Mouse (Mus musculus): ENCODE data around the gene Hk1.
A peak's percentile ranks its signal among the peaks of the same experiment; 100 is the strongest.

The Hk1 gene

DNA sequence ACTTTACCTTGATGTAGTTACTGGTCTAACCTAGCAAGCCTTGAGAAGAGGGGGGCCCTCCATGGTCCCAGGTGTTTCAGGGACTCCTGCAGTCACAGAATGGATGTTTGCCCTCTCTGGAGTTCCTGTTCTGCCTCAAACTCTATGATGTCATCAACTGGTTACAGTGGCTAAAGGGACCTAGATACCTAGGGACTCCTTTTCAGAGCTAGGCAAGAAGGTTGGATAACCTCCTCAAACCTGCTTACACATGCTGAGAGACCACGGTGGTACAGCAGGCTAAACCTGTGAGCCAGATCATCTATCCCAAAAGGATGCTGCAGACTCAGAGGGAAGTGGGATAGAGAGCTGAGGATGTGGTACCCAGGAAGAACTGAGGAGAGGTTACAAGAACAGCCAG lies at the start of gene Hk1:
Gene Hk1, minus strand, starts transcription at position 101 of the 400 bp plus-strand sequence.
- no peak for DNase-seq

DNA sequence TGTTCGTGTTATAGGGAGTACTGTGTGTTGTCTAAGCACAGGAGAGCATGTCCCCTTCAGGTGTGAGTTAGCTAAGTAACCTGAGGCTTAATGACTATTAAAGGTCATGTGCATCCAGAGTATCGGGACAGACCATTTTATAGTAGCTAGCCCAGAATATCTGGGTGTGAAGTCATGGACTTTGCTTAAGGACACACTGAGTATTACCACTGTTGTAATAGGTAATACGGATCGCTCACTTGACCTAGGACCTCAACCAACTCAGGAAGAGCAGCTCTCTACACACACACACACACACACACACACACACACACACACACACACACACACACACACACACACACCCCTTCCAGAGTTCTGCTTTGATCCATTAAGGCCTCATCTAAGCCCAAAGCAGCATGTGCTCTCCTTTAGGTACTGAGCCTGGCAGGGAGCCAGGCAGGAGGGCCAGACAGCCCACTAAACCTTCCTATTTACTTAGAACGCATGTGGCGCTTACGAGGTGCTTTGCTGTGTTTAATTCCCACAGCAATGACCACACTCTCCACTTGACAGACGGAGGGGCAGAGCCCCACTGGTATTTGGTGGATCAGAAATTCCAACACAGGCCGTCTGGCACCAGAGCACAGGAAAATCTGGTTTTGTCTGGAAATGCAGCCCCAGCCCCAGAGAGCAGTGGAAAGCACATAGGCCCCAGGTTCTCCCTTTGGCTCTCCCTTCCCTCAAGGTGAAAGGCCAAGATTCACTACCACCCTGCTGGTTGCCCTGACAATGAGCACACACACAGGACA lies 45.6 kb upstream of the Hk1 start:
- DNase-seq, result peak in 1 of 2 experiments; percentile 62

DNA sequence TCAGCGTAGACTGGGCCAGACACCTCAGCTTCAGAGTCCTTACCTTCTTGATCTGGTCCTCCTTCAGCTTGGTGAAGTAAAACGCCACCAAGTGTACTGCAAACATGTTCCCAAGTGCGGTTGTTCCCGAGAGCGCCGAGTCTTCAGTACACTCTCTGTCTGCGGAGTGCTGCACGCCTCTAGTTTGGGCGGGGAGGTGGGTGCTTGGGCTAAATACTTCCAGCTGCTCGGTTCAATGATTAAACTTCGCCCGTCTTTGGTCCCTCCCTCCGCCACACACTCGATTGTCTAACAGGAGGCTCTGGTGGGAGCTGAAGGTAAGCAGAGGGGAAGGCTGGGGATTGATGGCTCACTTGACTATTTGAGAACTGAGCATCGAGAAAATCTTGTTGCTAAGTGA lies 42.5 kb upstream of the Hk1 start, which contains the start of gene Hkdc1:
Gene Hkdc1, minus strand, starts transcription at position 237 of the 400 bp plus-strand sequence.
- DNase-seq, result peak; percentile 42 to 77

DNA sequence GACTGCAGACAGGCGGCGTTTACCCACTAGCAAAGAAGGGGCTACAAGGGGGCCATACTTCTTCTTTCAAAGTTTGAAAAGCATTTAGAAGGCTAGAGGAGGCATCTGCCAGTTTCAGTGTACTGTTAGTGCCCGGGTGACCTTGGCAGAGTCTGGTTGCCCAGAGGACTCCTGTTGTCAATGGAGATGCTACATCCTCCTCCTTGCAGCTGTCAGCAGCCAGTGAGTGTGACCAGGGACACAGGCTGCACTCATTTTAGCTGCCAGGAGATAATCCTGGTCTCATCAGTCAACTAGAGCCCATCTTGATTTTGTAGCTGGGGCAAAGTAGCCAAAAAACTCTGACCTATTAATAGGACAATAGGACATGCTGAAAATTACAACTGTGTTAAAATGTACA lies 41.4 kb upstream of the Hk1 start:
- no peak for DNase-seq

DNA sequence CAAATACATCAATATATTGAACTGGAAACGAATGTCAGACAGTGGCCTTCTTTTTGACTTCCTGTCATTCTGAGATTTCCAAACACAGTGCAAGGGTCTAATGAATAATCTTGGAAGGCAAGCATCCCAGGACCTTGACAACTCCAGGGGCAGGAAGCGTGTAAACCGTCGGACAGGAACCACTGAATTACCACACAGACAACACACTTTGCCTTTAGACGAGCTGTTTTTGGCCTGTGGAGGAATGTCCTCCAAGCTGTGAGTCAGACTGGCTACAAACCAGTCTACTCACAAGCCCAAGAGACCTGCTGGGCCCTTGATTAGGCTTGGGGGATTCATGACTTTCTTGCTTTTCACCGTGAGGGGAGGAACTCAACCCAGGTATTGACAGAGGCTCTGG lies 40.7 kb upstream of the Hk1 start:
- no peak for DNase-seq

DNA sequence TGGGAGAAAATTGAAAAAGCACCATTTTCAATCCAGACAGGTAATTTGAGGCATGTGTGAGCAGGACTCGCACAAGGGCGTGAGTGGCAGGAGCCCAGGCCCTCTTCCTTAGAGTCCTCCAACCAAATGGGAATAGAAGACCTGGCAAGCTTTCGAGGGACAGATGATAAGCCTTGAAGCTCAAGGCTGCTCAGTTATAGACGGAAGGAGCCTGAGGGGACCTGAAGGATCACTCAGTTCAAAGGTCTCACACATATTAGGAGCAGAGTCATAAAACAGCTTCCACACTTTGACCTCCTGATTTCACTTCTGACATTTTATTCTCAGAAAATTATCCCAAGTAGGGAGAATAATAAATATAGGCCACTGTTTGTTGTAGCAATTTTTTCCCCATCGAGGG lies 39.7 kb upstream of the Hk1 start:
- DNase-seq, result no peak

DNA sequence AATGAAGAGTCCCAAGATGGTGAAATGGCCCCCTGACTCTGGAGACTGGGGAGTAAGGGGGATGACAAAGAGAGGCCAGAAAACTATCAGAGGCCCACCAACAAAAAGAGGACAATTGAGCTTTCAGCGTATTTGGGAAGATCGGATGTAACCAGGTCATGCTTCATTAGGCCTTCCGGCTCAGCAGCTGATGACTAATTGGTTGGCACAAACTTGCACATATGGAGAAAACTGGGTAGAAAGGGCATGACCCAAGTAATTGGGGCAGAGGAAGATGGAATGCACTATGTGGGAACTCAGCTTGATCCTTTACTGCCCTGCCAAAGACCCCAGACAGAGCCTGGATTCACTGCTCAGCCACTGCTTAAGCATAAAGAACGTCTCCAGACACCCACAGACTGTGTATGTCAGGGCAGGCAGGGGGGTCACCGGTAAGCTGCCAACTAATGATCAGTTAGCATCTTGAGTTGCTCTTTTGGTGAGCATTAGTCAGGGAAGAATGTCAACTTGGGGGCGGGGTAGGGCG lies 39.2 kb upstream of the Hk1 start:
- DNase-seq, result no peak

DNA sequence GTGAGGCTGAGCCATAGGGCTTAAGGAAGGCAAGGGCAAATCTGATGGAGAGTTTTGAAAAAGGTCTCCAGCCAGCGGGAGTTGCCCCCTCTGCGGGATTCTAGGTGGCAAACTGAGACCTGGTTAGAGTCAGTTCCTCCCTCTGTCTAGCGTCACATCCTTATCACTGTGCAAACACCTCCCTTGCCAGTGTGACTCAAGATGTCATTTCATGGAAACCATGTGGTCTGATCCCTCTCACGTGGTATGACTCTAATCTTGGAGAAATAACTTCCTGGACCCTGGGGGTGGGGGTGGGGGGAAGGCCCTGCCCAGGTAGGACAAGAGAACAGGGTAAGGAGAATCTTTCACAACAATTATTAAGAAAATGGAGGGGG lies 33.9 kb upstream of the Hk1 start:
- DNase-seq, result peak; percentile 34

DNA sequence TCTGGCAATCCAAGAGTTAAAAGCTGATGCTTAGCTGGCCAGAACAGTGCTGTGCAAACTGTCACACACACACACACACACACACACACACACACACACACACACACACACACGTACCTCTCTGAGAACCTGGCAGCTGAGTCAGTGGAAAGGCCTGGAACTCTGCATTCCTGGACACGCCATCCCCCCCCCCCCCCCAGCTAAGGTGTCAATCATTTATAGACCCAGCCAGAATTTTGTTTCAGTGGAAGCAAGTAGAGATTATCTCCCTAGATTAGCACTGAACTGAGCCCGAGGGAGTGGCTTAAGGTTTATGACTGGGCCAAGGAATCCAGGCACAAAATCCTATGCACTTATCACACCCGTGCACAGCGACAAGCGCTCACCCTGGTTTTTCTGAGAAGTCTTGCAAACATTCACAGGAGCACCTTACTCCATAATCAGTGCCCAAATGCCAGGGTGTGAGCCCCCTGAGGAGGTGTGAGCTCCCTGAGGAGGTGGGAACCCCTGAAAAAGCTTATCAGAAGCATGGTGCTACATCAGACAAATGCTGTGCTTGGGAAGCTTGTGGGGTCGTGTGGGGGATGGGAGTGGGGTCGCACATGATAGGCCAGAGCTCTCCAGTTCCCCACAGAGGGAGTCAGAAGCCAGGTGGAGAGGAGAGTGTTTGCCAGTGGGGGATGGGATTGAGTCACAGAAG lies 33.3 kb upstream of the Hk1 start:
- peak; percentile 29 to 53 for DNase-seq

DNA sequence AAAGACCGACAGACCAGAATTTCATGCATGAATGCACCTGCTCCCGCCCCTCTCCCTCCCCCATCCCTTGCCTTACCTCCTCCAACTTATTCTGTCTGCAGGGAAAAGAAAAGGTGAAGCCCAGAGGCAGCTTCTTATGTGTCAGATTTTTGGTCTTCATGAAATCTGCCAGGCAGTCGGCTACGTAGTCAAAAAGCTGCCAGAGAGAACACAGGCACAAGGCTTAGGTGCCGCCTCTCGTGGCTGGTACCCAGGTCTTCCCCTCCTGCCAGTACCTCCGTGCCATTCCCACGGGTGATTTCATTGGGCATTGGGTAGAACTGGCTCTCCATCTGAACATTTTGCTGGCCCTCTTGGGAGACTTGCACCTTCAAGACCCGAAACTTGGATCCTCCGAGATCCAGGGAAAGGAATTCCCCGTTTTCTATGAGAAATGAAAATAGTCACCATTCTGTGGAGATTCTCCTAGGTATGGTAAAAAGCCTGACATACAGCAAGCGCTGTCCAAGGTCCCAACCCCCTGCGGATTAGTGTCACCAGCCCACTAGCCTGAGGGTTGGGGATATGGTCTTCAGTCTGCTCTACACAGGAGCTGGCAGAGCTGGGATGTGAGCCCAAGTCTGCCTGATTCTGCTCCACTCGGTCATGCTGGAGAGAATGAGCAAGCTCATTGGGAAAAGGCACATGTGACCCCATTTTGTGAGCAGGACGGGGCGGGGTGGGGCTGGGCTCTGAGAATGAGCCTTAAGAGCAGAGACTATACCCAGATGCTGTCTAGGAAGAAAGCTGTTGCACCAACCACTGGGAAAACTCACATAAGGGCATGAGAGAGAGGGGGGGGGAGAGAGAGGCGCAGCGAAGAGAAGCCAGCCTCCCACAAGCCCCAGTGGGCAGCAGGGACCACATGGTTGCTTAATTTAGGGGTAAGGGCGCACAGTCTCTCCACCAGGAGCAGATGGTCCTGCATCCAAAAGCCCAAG lies 32.0 kb upstream of the Hk1 start:
- DNase-seq, result no peak

DNA sequence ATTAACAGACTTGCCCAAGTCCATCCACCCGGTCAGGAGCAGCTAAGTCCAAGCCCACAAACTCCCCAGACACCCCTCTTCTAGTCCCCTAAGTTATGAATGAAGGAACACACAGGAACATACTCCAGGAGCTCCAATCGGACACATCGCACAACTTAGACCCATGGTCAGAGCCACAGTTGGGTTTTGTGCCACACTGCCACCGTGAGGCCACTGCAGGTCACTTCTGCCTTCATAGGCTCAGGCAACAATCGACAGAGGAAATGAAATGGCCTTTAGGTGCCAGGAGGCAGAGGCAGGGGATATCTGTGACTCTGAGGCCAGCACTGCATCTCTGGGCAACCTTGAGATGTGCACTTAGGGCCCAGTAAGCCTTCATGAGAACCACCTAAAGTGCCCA lies 31.2 kb upstream of the Hk1 start:
- DNase-seq, result peak; percentile 72 to 80

DNA sequence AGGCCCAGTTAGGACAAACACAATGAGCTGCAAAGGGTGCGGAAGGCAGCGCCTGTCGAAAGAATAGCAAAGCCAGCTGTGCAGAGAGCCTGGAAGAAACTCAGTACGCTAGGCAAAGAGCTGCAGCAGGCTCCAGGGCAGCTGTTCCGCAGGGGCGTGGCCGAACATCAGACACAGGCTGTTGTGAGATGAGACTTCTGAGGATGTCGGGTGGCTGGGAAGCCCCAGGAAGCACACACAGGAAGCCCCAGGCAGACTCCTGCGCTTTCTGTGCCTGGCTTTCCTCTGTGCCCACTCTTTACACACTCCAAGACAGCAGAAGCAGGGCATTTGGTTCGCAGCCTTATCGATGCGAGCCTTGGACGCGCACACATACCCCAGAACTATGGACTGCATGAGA lies 25.2 kb upstream of the Hk1 start:
- peak; percentile 49 to 75 for DNase-seq

DNA sequence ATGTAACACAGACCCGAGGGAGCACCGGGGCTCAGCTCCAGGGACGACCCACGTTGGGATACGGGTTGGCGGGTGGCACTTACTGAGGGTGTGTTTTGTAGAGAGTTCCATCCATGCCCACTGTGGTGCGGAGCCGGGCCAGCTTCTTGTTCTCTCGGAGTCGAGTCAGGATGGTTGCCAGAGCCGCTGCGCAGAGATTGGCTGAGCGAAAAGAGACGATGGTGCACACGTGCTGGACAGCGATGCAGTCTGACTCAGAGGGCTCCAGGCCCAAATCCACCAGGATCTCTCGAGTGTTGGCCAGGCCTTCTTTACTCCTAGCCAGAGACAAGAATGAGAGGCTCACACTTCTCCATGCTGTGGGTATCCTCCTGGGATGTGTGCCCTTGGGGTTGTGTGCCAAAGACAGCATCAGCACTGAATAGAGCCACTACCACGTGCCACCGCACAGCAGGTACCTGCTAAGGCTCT lies 22.0 kb upstream of the Hk1 start:
- DNase-seq, result no peak

DNA sequence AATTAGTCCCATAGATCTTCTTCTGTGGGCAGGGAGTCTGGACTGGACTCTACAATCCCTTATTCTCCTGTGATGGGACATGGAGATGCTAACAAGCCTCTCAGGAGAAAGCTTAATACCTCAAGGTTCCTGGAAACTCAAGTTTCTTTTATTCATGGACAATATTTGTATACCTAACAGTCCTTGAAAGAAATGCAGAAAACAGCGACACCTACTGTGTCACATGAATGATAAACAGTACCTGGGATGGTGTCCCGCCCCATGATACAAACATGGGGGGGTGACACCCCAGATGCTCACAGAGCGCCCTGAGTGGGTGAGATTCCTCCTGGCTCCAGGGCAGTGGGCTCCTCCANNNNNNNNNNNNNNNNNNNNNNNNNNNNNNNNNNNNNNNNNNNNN lies 3.3 kb upstream of the Hk1 start:
- no peak for DNase-seq

DNA sequence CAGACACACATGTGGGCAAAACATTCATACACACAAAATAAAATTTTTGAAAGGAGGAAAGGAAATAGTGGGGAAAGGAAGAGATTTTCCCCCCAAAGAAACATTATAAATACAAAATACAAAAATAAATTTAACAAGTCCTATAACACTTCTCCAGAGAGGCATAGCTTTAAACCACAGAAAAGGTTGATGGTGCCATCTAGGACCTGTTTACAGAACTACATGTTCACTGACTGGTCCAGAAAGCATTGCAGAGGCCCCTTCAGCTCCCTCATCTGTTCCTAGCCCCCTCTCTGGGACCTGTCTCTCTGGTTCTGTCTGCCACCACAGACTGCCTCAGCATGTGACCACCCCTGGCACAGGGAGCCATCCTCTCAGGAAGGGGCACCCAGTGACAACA lies 1.2 kb upstream of the Hk1 start:
- DNase-seq, result no peak

DNA sequence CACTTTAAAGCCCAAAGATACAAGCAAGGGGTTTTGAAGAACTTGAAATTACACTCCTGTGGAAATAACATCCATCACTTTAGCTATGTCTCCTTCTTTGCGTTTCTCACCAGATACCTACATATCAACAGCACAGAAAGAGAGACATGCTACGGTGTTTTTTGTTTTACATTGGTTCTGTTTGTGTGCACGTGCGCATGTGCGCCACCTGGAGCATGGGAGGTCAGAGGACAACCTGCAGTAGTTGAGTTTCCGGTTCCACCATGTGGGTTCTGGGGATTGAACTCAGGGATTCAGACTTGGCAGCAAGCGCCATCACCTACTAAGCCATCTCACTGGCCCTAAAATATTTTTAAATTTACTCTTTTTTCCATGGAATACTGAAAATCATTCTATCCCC lies 20.9 kb downstream of the Hk1 start:
- no peak for DNase-seq

DNA sequence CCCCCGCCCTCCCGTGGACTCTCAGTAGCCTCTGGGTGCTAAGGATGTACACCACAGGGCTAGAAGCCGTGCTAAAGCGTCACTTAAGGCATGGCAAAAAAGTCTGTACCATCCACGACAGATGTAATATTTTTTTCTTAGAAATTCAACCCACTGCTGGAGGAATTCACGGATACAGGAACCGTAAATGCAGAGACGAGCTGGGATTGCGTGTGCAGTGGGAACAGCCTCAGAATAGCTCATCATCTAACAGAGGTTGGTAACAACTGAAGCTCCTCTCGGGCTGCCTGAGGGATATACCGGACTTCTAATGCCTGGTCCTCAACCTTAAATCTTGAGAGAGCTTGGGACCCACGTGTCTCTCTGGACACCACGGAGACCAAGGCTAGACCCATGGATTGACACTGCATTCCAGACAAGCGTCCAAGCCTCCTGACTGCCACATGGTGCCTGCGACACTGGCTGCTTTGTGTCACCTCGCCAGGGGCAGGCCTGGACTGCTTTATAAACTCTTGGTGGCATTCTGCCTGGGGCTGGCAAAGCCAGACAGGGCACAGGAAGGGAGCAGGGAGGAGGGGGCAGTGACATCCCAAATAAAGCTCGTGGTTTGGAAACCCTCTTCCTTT lies 23.5 kb downstream of the Hk1 start:
- DNase-seq, result no peak

DNA sequence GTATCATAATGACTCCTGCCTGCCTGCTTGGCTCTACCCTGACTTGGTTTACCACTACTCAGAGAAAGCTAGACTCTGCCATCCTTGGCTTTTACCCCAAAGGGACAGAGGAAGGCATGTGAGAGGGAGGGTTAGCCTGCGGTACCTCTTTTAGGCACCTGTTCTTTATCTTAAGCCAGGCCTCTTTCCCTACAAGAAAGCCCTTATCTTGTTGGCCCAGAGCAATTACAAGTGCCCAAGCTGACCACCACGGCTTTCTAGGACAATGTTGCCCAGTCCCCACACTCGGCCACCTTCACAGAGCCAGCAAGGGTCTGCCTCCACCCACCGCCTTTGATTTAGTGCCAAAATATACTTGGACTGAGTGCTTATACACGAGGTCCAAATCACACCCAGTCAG lies 34.6 kb downstream of the Hk1 start:
- DNase-seq, result peak in 1 of 2 experiments; percentile 46

DNA sequence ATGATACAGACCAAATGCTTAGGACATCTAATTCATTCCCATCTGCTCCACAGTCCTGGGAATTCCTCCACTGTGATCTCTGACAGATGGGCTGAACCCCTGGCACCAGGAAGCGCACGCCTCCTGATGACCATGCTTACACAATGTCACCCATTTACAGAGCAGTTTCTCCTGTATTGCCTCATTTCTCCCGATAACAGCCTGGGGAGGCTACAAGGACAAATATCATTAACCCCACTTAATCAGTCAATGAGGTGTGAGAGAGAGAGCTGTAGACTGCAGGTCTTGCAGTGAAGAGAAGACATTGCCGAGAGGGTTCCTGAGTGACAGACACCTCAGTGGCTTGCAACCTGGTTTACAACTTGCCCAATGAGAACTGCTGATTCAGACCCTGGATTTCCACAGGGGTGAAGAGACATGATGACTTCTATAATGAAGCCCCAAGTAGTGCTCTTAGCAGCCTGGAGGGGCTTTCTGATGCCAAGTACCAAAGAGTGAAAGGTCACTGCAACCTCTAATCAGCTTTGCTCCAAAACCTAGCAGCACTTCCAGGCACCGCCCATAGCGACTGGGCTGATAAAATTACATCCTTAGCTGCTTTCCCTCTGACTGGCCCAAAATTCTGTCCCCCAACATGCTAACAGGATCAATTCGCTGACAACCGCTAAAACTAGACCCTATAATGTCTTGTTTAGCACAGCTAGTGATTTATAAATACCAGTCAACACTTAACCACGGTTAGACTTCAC lies 35.5 kb downstream of the Hk1 start:
- DNase-seq, result no peak

DNA sequence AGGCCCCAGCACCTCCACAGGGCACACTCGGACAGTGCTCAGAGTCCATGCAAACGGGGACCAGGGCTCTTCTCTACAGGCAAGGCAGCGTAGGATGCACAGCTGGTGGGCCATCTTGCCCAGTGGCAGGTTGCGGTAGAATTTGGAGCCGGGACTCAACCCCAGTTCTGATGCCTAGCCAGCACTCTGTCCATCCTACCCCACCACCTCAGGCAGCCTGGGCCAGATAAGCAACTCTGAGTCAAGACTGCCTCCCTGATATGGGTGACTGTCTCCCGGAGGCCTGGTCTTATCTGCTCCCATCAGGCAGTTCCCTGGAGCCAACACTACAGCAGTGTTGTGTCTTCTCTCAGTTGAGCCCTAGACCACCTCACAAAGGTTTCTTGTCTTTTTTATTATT lies 37.2 kb downstream of the Hk1 start:
- no peak for DNase-seq

DNA sequence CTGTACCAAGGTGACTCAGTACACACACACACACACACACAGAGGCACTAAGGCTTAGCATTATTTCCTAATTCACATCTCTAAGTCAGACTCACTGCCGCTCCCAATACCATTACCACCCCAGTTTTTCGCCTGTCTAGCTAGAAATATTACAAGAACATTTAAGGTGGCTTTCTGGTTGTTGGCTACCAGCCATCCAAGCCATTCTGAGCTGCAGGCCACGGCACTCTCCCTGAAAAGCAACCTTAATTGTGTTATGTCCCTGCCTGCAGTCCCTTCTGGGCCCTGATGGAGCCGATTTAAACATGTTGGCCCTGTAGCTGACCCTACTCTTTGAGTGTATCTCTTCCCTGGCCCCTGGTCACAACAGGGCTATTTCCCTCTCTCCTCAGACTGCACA lies 37.8 kb downstream of the Hk1 start:
- peak in 1 of 2 experiments; percentile 11 for DNase-seq

DNA sequence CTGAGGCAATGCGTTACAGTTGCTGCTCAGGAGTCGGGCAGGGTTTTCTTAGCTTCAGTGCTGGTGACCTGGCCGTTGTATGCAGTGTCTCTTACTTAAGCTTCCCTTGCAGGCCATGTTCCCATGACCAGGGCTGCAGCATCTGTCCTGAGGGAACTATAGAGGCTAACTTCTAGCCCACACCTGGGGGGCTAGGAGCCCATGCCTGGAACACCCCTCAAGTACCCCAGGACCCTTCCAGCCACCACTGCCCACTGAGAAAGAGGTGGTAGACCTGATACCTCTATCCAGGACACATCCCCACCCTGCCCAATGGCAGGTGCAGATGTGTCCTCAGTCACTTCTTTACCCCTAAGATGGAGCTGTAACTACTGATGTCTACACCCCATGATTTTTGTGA lies 38.7 kb downstream of the Hk1 start:
- no peak for DNase-seq

Measured in lung, postnatal 4 days (tissue).